Mouse (Mus musculus) frontal cortex, adult 2 months (tissue): Measurements from ENCODE around the gene Spopl. TPM values are rescaled to one million over a fixed set of nuclear protein-coding genes. Genes with fewer than 3 reads are reported as not detected.
A peak's percentile ranks its signal among the peaks of the same experiment; 100 is the strongest.
"Not testable (repeated sequence)": the region's sequence is repeated elsewhere in the genome, so short reads cannot be mapped to it uniquely, and the experiment has no call there.

Source experiments
- DNase-seq, 2 experiments: peaks; one replicate each; pipeline ENCODE4 v3.0.0; 2022; ENCODE audit warnings: low spot score in 1 of 2; ENCODE audit errors: extremely low spot score in 1 of 2
- polyA plus RNA-seq: library from polyadenylated mRNA; depleted of rRNA; stranded (reverse); fragments of >200 nt; gene quantifications from 2 replicates; pipeline ENCODE4 v1.2.3, GENCODE M21; 2012; rRNA removed

Gene Spopl
- polyA plus RNA-seq, result 6.2 and 7.1 TPM in 2 replicates

DNA sequence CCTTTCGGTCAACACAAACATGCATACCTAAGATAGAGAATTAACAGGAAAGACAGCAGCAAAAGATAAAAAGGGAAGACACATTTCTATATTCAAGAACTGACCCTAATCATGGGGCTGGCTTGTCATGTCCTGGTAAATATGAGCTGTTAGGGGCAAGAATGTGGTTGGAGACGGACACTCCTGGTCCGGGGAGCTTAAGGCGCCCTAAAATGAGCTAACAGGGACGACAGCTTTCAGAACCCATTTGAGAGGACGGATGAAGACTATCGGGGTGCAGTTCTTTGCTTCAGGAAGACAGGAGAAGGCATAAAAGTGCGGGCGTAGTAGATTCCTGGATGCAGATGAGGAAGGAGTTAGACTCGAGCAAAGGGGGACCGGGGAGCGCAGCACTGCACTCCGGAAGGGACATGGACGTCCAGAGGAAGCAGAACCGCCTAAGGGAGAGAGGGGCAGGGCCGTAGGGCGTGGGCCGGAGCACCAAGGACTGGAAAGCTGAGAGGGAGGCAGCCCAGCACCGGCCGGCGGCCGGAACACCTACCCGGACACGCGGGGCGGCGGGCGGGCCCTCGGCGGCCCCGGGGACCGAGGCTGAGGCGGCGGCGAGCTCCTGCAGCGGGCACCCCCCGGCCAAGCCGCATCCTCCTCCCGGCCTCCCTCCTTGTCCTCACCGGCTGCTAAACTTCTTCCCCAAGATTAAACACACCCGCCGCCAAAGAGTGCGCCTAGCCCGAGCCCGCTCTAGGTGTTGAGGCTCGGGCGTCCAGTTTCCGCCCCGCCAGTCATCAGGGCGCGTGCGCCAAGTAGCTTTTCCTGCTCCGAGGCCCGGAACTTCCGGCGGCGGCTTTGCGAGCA lies at the start of gene Spopl:
Gene Spopl, minus strand, starts transcription at position 805 of the 855 bp plus-strand sequence.
- peak; percentile 78 to 93 for DNase-seq

DNA sequence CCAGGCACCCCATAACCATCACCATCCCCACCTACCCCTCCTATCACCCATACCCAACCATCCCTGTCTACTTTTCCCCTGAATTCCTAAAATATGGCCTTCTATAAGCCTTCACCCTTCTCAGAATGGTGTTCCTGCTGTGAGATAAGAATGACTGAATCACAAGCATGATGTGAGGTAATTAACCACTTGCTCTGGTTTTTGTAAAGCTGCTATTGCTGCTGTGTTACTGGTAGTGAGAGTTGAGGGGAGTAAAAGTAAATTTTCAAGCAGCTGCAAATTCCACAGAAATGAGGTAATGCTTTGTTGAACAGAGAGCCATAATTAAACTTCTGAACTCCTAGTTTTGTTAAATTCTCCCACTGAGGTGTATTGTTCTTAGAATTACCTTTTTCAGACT lies 48.2 kb upstream of the Spopl start:
- no peak for DNase-seq

DNA sequence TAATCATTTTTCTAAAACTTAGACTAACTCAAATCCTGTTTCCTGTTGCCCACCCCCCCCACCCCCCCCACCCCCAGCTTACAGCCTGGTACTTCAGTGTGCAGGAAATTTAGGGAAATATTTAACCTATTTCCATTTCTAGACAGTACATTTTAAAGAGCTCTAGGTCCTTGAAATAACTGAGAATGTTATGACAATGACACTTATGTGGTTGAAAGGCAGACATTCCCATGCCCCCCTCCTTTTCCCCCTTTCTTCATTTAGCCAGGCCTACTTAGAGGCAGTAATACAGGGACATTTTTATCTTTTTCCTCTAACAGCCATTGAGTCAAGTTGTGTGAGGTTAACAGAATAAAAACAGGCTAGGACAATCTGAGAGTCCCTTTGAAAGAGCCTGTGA lies 46.1 kb upstream of the Spopl start:
- DNase-seq, result no peak

DNA sequence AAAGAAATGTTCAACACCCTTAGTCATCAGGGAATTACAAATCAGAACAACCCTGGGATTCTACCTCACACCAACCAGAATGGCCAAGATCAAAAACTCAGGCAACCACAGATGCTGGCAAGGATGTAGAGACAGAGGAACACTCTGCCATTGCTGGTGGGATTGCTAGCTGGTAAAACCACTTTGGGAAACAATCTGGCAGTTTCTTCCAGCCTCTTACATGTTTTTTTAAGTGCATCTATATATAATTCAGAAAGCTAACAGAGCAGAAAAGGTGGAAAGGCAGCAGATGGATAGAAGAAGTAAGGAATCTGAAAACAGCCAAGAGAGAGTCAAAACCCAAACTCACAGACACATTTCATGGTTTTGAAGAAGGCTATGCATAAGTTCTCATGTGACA lies 33.5 kb upstream of the Spopl start:
- DNase-seq, result peak; percentile 4 to 17

DNA sequence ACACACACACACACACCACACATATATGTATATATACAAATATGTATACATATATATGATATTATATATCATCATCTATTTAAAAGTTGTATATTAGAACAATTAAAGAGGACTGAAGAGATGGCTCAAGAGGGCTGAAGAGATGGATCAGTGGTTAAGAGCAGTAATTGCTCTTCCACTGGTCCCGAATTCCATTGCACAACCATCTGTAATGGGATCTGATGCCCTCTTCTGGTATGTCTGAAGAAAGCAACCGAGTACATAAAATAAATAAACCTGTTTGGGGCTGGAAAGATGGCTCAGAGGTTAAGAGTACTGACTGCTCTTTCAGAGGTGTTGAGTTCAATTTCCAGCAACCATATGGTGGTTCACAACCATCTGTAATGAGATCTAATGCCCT lies 16.9 kb upstream of the Spopl start:
- no peak for DNase-seq

DNA sequence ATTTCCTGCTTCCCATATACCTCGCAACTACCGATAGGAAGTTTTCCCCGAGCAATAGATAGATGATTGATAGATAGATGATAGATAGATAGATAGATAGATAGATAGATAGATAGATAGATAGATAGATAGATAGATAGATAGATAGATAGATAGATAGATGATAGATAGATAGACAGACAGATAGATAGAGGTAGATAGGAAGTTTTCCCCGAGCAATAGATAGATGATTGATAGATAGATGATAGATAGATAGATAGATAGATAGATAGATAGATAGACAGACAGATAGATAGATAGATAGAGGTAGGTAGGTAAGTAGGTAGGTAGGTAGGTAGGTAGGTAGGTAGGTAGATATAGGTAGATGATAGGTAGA lies 239 bp upstream of the Spopl start:
- not testable (repeated sequence) for DNase-seq

DNA sequence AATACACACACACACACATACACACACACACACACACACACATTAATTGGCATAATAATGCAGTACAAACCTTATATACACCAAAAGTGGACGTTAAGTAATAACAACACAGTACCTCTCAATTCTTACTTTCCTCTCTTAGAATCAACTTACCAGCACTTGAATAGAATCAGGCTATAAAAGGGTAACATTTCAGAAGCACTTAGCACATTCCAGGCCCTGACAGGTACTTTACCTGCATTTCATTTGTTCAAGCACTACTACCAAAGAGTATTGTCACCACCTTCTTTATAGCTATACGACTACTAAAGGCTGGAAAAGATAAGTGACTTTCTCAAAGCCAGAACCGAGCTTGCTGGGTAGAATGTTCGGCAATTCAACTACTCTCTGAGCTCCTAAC lies 1.3 kb downstream of the Spopl start:
- no peak for DNase-seq

DNA sequence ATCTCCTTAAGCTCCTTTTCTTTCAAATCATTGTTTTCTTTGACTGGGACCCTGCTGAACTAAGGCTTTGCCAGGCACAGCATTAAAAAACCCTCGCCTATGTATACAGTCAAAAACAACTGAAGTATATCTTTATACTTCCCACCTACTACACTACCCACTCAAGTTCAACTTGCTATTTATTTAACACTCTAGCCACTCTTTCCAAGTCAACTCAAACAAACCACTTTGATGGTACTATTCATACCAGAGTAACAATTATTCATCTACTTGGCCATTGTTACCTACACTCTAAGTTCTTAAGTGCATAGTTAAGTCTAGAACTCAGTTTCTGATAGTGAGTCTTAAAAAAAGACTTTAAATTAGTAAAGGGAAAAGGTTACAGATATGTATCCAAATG lies 3.1 kb downstream of the Spopl start:
- no peak for DNase-seq

DNA sequence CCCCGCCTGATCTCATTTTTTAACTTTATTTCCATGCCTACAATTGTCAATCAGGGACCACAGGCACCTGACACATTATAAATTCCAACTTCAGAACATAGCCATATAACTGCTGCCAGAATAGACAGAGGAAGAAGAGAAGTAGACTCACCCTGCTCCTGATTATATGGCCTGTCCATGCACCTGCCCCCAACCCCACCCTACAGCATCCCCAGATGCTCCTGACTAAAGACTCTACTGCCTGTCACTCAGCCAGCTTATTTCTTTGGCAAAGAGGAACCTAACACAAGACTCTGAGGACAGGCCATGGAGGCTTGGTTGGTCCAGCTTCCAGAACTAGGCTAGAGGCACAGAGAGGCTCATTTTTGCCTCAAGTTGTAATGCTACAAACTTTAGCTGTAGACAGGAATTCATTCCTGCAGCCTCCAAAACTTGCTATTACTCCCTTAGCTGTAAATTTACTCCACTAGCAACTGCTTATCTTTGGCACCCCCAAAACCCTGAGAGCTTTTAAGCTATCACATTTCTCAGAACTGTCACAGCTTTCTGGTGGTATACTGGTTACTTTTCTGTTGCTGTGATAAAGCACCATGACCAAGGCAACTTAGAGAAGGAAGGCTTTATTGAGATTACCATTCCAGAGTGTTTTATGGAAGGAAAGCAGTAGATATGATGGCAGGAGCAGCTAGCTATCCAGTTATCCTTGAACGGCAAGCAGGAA lies 6.7 kb downstream of the Spopl start:
- DNase-seq, result no peak

DNA sequence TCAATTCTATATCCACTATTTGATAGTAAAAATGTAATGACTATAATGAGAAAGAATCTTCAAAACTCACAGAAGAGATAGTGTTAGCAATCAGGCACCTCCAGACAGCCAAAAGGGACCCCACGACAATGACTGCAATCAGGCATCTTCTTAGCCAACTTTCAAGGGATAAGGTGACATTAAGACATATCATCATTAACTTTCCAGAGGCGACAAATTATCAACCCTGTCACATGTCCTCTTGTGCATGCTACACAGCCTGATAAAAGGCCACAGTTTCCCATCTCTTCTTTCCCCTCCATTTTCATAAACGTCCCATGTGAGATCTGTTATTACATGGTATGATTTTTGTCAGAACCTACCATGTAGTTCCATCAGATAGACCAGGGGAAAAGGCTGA lies 9.0 kb downstream of the Spopl start:
- DNase-seq, result no peak

DNA sequence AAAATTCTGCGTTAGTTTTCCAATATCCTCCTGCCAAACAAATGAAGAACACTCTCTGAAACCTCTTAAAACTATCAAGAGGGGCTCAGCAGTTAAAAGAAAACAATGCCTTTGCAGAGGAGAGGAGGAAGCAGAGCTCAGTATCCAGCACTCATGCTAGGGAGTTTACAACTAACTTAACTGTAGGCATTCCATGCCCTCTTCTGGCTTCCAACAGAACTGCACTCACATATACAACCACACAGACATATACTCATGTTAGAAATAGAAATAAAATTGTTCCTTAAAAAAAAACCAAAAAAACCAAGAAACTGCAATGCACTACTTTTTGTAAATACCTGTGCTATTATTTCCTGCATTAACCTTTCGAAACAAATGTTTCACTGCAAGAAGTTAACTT lies 12.7 kb downstream of the Spopl start:
- DNase-seq, result no peak

DNA sequence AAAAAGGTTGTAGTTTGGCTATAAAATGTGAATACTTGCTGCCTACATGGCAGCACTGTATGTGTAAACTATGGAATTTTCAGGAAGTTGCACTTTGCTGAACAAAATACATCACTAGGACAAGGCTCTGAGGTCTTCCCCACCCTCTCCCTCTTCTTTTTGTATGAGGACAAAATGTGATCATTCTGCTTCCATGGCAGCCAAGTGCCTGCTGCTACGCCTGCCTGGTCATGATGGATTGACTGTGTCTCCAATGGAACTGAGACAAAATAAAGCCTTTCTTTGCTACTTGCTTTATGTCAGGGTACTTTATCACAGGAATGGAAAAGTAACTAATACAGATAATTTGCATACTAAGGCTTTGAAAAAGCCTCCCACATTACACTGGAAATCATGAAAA lies 20.7 kb downstream of the Spopl start:
- no peak for DNase-seq

DNA sequence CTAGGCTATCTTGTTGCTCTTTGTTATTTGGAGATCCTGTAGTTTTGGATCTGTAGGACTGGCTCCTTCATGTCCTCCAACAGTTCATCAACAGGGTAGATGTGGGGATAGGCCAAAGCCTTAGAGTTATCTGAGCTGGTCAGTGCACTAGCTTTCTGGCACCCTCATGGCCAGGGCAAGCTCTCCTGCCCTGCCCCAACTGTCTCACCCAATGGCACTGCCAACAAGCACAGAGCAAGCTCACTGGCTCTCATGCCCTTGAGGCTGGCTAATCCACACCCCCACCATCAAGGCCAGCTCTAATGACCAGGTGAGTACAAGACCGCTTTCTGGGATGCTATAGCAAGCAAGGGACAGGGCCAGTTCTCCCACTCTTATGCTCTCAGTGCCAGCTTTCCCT lies 24.7 kb downstream of the Spopl start:
- DNase-seq, result no peak

DNA sequence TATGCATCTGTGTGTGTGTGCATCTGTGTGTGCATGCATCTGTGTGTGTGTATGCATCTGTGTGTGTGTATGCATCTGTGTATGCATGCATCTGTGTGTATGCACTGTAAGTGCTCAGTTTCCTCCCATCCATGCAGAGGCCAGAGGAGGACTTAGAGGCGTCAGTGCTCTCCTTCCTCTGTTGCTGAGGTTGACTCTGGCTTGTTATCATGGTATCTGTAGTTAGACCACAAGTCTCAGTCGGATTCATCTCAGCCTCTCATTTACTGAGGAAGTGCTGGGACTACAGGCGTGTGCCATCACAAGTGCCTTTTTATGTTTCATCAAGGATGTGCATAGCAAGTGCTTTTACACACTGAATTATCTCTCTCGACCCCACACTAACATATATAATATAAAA lies 31.9 kb downstream of the Spopl start:
- DNase-seq, result no peak

DNA sequence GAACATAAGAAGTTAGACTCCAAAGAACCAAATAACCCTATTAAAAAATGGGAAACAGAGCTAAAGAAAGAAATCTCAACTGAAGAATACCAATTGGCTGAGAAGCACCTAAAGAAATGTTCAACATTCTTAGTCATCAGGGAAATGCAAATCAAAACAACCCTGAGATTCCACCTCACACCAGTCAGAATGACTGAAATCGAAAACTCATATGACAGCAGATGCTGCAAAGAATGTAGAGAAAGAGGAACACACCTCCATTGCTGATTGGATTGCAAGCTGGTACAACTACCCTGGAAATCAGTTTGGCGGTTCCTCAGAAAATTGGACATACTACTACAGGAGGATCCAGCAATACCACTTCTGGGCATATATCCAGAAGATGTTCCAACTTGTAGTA lies 44.2 kb downstream of the Spopl start:
- not testable (repeated sequence) for DNase-seq

DNA sequence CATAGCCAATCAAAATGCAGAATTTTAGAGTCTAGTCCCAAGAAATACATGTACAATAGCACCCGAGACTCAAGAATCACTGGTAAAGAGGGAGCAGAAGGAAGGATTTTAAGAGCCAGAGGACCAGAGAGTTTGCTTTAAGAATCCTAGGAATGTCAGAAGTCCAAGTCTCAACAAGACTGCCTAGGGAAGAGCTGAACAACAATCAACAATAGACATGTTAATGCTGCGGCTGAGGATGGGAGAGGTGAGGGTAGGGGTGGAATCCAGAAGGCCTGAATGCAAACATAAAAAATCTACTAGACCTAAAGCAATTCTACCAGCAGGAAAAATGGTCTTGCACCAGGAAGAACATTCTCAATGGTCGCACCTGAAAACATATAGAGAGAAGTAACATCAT lies 66.8 kb downstream of the Spopl start:
- no peak for DNase-seq

DNA sequence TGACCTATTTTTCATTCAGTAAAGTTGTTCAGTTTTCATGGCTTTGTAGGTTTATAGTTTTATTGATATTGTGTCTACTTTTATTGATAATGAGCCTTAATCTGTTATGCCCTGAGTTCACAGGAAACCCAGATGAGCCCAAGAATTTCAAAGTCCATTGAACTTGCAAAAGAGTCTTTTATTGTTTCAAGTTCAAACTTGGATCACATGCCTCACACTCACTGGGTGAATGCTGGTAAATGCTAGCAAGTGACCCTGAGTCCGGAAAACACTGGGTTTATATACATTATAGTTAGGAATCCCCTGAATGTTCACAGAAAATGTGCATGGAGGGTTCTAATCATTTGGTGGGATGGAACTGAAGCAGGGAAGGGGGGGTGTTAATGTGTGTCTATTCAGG lies 90.2 kb downstream of the Spopl start:
- no peak for DNase-seq

DNA sequence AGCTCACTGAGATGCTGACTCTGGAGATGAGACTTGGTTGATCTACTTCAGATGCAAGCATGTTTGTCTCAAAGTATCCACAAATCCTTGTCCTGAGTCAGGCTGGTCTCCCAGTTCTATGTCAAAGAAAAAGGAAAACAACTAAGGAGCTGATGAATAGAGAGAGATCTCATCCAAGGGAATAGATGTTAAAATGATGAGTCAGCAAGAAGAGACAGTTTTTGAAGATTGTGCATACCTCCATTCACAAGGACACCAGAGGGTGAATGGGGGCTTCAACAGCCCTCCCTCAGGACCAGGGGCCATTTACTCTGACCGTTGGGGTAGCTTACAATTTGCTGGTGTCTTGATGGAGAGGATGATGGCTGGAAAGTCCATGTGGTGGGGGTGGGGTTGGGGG lies 104.4 kb downstream of the Spopl start:
- no peak for DNase-seq

DNA sequence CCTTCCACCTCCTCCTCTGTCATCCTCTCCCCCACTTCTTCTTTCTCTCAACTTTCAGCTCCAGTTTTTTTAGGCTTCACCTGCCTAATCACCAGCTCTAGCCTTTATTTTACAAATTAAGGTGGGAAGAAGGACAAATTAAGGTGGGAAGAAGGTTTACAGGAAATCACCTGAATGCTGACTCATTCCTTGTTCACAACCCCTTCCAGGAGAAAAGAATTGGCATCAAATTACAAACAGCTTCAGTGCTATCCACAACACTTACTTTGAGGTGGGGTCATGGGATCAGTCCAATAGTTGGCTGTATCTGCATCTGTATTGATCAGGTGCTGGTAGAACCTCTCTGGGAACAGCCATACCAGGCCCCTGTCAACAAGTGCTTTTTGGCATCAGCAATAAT lies 114.5 kb downstream of the Spopl start:
- no peak for DNase-seq
